Mouse (Mus musculus) activated CD4-positive, CD25-positive, alpha-beta regulatory T cell (primary cell): ENCODE results near the gene Atrx. TPM values are rescaled to one million over a fixed set of nuclear protein-coding genes. Genes with fewer than 3 reads are reported as not detected.

Experiments used
- polyA plus RNA-seq, 2 experiments: library from polyadenylated mRNA; unstranded; fragments of 100-300 nt; shearing (Covaris generic); gene quantifications; one replicate each; pipeline ENCODE4 v1.2.1; 2017

Atrx gene
- 100 to 1,000 TPM; 227 to 256 TPM for polyA plus RNA-seq

GRCm38 (mm10) chrX:105928861-105929477, at the start of gene Atrx:
Gene Atrx (minus strand): TSS chrX:105929403.

DNA sequence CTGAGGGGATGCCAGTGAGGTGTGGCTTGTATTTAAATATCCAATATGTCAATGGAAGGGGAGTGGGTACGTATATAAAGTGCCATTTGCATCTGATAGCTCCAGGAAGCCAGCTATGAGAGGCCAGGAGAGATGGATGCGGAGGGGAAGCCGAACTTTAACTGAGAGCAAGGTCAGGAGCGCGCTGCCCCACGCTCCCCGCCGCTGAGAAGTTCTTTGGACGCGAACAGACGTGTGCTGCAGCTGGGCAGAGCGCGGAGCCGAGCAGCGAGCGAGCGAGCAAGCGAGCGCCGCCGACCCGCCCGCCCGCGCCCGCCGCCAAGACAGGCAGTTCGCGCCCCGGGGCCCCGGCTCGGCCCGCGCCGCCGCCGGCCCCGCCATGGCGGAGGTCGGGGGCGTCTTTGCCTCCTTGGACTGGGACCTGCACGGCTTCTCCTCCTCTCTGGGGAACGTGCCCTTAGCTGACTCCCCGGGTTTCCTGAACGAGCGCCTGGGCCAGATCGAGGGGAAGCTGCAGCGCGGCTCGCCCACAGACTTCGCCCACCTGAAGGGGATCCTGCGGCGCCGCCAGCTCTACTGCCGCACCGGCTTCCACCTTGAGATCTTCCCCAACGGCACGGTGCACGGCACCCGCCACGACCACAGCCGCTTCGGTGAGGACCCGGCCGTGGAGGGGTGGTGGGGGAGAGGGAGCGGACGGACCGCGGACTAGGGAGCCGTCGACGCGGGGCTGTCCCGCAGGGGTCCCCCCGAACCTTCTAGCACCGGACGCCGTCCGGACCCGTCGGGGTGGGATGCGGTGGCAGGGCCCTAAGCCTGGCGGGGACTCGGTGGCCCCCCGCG, 164.8 kb downstream of the Atrx start, which contains the start of gene Fgf16:
Fgf16 (plus strand) TSS at position 118 of the 843 bp plus-strand sequence.

Other genes starting within 250 kb of the Atrx start
- 1 to 10 TPM in 1 of 2 experiments, under 1 TPM in 1; 0.63 to 2.5 TPM for gene Fgf16, start 165.1 kb downstream of the Atrx start, polyA plus RNA-seq
- 10 to 100 TPM; 32.4 to 37.7 TPM for gene Magt1, start 82.5 kb upstream of the Atrx start, polyA plus RNA-seq
- 100 to 1,000 TPM; 317 to 324 TPM for gene Cox7b, start 86.3 kb upstream of the Atrx start, polyA plus RNA-seq
- gene Atp7a, start 97.9 kb upstream of the Atrx start, polyA plus RNA-seq: 1 to 10 TPM; 7.7 to 9.8 TPM
- gene Tlr13, start 213.8 kb upstream of the Atrx start, polyA plus RNA-seq: under 1 TPM; 0.14 to 0.47 TPM